Mouse (Mus musculus): Measurements from ENCODE around the gene Ceacam9.

Gene Ceacam9

GRCm38 (mm10) chr7:16745373-16745772 lies 23.6 kb downstream of the Ceacam9 start:
- DNase-seq = no peak

- DNase-seq = no peak
Observed at GRCm38 (mm10) chr7:16746093-16746492, 24.4 kb downstream of the Ceacam9 start.

GRCm38 (mm10) chr7:16747656-16748055 lies 25.9 kb downstream of the Ceacam9 start:
- no peak for DNase-seq

GRCm38 (mm10) chr7:16752016-16752415 lies 30.3 kb downstream of the Ceacam9 start:
- no peak for DNase-seq

DNA sequence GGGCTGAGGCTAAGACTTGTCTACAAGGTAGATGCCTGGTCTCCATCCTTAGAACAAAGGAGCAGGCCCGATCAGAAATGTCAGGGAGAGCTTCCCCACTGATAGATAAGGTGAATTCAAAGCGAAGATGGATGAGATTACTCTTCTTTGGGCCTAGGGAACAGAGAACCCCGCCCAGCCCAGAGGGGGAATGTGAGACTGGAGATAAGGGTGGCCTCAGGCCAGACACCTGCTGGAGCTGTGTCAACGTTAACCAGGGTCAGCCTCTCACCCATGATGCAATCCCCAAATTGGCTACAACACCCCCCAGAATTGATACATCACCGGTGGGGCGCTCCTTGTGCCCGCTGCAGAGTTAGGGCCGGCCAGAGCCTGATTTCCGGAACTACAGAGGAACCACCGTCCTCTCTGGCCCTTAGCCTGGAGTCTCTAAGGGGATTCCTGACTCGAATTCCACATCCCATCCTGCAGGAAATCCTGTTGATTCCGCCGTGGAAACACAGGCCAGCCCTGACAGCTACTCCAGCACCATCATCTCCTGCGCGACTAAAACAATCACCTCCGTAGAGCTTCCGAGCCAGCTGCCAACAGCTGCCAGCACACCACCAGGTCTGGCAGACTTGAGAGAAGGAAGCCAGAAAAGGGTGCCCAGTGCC lies 33.8 kb downstream of the Ceacam9 start:
- DNase-seq = no peak

GRCm38 (mm10) chr7:16758872-16759574 lies 37.3 kb downstream of the Ceacam9 start:
- DNase-seq = no peak

DNA sequence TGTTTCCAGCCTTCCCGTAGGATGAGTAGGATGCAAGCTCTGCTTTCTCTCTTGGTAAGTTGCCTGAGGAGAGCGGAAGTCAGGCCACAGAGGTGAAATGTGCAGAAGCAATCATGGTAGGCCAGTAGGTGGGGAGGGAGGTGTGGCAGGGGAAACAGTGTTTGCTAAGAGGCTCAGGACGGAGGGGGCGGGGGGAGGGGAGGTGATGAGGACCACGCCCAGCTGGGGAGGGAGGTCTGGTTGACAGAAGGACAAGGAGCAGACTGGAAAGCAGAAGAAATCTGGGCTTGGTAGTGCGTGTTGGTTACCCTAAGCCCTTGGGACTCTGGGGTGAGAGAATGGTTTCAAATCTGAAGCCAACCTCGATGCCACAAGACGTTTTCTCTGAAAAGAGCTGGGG lies 38.6 kb downstream of the Ceacam9 start:
- DNase-seq = peak in 1 of 2 experiments; percentile 44

DNA sequence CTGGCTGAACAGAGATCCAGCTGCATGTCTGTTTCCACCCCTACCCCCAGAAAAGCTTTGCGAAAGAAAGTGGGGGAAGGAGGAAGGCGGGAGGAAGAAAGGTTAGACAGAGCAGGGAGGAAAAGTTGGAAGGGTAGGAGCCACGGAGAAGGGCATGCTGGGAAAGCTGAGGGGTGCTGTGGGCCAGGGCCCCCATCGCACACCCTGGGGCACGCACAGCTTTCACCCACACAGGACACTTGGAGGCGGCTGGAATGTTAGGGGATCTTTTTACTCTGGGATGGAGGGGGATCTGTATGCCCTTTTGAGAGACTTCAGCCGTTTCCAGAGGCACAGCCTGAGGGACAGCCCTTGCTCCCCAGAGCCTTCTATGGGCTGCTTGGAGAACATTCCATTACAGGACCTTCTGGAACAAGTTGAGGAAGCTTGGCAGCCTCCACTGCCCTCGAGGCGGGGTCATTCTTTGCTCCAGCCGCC lies 39.3 kb downstream of the Ceacam9 start:
- DNase-seq = no peak

DNA sequence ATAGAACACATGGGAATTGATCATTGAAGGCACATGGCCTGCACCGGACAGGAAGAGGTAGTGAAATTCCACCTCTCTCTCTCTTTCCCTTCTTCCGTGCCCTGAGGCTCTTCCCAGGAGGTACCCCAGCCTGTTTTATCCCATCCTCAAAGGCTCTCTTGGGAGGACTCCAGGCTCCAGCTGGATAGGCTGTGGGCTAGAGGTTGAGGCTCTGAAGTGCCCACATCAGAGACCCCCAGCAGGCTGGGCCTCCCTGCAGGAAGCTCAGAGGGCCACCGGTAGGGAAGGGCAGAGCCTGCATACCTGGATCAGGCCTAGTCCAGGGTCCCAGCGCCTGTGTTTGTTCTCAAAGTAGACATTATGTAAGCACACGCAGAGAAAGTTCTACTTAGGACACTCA lies 39.9 kb downstream of the Ceacam9 start:
- DNase-seq = no peak

- no peak for DNase-seq
Observed at GRCm38 (mm10) chr7:16763463-16764218, 41.9 kb downstream of the Ceacam9 start.

- peak; percentile 64 to 82 for DNase-seq
Observed at GRCm38 (mm10) chr7:16766443-16766842, 44.7 kb downstream of the Ceacam9 start.

All from thymus, postnatal 36 days (tissue).